Mouse (Mus musculus) liver, embryonic 14.5 days (tissue): ENCODE results near the gene Fgf15.

ENCODE experiments used
- CTCF ChIP-seq: IDR thresholded peaks from 2 replicates; pipeline ENCODE4 v1.5.1; 2016; ENCODE audit warnings: antibody characterized with exemption, low read depth, control low read depth
- EP300 ChIP-seq: IDR thresholded peaks from 2 replicates; pipeline ENCODE4 v1.6.1; 2016; ENCODE audit warnings: antibody characterized with exemption, low read depth

DNA sequence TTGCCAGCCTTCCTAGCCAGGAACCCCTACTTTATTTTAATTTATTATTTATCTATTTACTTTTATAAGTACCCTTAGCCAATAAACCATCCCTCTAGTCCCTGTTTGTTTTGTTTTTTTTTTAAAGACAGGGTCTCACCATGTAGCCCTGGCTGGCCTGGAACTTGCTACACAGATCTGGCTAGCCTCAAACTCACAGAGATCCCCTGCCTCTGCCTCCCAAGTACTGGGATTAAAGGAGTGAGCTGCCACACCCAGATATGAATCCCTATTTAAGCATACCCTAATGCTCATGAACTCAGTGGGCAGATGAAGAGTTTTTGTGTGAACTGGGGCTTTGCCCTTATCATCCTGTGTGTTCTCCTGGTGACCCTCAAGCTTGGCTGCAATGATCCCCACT lies 49.3 kb upstream of the Fgf15 start, which contains the start of gene Fgf4:
- TF ChIP-seq CTCF (no peak), EP300 (no peak)
